Mouse (Mus musculus): ENCODE measurements around the gene Ak3.

Gene Ak3

DNA sequence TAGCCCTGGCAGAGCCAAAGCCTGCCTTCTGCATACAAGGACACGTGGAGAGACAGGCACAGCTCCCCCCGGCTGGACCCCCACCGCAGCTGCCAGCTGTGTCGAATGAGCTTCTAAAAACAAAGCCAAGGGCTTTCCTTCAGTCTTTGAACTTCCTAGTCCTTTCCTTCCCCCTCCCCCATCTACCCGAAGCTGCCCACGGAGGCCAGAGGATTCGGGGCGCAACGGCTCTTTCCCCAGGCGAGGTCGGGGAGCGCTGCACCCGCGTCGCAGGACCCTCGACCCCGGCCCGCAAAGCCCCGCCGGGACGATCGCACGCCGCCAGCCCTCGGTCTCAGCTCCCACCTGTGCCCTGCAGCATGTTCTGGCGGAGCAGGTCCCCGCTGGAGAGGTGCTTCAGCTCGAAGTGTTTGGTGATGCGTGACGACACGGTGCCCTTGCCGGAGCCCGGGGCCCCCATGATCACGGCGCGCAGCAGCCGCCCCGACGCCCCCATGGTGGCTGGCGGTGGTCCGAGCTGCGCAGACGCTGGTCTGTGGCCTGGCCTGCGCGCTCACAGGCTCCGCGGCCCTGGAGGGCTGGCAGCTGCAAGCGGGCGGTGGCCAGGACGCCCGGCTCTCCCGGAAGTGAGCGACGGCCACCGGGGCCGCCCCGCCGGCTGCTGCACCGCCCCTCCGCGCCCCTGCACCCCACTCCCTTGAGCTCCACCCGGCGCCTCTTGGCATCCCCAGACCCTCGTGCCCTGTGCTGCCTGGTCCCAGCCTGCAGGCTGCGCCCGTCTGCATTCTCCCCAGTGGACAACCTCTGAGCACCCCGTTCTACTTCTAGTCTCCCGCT, at the start of gene Ak3:
Gene Ak3, minus strand, starts transcription at position 628 of the 837 bp plus-strand sequence.
- peak; percentile 84 for DNase-seq (ENCODE audit: low spot score)

DNA sequence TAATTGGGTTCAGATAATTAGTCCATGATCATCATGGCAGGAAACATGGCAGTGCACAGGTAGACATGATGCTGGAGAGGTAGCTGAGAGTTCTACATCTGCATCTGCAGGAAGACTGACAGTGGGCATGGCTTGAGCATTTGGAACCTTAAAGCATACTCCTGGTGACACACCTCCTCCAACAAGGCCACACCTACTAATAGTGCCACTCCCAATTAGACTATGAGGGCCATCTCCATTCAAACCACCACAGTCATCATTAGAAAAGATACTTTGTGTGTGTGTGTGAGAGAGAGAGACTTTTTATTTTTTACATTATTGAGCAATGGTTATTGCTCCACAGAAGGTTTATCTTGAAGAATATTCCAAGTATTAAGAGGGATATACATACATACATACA, 44.4 kb upstream of the Ak3 start:
- DNase-seq (ENCODE audit: low spot score), result no peak

DNA sequence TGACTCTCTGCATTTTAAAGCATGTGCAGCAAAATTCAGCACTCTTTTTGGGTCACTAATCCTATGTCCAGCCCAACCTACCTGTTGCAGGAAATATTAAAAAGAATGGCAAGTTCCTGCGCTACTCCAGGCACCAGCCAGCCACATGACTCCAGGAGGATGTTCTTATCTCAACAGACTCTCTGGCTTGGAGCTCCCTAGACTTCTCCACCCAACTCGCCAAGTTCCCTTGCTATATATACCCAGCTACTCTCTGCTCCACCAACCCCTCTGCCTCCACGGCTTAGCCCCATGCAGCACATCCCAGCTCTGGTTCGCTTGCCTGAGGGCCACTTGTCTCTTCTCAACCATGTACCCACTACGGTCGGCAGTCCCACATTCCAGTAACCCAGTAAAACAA, 40.9 kb upstream of the Ak3 start:
- DNase-seq (ENCODE audit: low spot score), result no peak

DNA sequence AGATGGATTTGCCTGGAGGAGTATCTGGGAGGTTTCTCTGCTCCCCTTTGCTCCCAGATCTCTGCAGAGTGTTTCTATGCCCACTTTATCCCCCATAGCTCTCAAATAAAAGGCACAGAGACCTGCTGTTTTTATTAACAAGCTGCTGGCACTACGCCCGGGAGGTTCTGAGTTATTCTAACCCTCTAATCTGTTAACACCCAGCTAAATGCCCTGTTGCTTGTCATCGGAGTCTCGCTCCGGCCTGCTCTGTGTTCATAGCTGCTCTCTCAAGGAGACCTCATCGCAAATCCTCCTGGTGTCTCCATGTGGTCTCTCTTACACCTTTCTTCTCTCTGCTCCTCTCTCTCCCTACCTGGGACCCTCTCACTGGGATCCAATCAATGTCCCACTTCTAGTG, 27.0 kb upstream of the Ak3 start:
- DNase-seq (ENCODE audit: low spot score), result peak; percentile 55

DNA sequence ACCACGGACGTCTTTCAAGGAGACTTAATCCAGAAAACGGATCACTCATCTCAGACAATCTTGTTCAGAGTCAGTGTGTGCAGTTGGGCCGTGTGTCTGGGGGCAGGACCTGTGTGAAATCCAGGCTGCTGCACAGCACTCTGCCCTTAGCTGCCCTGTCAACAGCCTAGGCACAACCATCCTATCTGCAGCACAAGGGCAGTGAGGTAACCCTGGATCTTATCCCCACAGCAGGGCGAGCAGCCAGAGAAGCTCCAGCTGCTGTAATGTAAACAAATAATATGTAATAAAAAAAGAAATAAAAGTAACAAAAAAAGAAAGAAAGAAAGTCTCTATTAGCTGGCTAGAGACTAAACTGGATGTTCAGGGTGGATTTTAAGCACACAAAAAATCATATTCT, 21.4 kb upstream of the Ak3 start:
- DNase-seq (ENCODE audit: low spot score), result no peak

DNA sequence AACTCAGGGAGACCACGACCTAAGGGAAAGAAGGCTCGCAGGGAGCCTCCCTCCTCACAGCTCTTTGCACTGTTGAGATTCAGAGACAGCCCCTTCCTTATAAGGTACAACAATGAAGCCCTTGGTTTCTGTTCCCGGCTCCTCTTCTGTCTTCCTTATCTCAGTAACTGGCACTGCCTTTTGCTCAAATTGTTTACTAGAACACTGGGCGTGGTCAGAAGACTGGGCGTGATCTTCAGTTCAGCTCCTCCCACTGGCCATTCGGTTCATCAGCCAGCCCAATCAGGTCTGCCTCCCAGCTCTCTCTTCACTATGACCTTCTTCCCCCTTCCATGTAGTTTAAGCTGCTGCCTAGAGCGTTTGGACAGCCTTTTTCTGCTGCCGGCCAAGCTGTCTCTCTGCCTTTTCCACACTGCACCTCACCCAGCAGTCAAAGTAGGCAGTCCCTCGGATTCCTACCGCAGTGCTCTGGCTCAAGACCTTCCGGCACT, 19.3 kb upstream of the Ak3 start:
- peak; percentile 73 for DNase-seq (ENCODE audit: low spot score)

DNA sequence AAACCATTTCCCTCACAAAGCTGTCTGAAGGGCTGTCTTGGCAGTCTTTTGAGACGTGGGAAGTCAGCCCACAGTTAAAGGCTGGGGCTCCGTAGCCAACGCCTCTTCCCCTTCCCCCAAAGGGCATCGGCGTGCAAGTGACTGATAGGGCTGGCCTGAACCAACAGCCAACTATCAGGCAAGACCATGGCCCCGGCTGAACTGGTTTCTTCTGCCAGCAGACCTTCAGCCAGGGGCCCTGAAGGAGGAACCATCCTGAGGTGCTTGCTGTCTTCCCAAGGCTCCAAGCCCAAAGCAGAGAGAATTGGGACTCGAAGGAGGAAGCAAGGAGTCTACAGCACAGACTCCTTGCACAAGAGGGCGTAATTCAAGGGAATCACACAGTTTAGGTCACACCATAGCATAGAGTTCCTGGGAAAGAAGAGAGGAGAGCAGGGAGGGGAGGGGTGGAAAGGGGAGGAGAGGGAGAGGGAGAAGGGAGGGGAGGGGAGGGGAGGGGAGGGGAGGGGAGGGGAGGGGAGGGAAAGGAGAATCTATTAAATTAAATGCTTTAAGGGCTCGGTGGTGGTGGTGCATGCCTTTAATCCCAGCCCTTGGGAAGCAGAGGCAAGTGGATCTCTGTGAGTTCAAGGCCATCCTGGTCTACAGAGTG, 16.8 kb upstream of the Ak3 start:
- peak; percentile 55 for DNase-seq (ENCODE audit: low spot score)

DNA sequence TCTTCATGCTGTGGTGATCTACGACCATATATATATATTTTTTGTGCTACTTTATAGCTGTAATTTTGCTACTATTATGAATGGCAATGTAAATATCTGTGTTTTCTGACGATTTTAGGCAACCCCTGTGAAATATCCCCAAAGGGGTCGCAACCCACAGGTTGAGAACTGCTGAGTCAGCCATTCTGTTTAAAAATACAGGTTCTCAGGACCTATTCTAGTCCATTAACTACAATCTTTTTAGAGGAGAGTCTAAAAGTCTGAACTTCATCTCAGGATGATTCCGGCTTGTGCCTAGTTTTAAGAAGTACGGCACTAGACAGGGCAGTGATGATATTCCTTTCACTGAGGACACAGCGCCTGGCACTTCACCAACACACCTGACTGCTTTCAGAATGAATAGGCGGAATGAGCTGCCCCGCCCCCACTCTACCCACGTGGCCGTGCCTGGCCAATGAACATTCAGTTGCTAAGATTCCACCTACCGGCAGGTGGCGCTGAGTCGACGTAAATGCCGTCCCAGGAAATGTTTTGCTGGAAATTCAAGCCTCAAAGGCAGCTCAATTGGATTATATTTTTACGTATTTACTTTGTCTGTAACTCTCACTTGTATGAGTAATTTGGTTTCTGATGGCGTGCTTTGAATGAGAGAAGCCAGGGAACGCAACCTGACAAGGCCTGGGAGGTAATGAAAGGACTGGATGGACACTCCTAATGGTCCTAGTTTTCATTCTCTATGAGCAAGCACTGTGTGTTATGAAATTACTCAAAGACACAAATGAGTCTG, 16.0 kb upstream of the Ak3 start:
- peak; percentile 89 for DNase-seq (ENCODE audit: low spot score)

DNA sequence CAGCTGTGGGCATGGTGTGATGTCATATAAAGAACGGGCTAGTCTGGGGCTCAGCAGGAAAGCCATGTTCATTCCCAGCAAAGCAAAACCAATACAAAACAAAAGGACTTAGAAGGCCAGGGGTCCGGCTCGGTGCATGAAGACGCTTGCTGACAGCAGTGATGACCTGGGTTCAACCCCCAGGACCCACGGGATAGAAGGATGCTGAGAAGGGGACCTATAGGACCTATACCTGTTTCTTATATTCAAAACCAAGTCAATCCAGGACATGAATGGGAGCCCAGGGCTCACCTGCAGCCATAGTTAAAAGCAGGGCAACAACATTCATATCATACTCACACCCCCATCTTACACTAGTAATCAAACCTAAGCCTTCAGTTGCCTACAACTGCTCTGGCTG, 15.2 kb upstream of the Ak3 start:
- DNase-seq (ENCODE audit: low spot score), result no peak

DNA sequence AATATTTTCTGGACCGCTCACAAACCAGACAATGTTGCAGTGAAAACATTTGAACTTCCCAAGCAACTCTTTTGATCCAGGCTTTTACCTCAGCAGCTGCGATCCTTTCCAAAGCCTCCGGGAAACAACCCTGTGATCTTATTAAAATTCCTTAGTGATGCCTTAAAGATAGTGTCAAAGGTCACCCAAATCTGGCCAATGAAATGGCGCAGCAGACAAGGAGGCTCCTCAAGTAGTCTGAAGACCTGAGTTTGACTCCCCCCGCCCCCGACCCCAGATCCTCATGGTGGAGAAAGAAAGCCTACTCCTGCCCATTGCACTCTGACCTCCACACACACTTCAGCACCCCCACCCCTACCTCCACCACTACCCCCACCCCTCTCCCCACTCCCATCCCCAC, 12.5 kb upstream of the Ak3 start:
- no peak for DNase-seq (ENCODE audit: low spot score)

DNA sequence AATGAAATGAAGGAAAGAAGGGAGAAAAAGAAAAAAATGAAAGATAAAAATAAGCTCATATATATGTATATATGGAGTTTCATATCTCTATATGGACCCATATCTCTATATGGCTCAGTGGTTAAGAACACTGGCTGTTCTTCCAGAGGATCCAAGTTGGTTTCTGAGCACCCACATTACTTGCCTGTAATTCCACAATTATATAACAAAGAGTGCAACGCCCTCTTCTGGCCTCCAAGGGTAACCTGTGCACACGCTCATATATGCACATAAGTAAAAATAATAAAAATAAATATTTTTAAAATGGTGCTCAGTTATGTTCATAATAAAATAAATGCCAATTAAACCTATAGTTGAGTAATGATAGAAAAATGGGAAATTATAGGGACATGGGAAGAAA, 11.9 kb upstream of the Ak3 start:
- no peak for DNase-seq (ENCODE audit: low spot score)

DNA sequence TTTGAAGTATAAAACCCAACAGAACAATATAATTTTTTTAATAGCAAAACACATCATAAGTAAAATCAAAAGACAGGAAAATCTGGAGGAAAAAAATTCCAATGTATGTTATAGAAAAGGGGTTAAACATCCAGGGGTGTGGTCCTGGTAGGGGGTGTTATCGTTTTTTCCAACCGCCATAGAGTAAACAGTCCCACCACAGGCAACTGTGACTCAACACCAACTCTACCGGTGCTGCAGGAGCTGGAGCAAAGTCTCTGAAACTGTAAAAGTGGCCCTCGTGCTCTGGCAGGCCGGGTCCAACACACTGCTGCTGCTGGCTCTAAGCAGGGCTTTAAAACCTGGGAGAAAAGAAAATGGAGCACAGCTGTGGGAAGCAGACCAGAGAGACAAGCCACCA, 11.0 kb upstream of the Ak3 start:
- no peak for DNase-seq (ENCODE audit: low spot score)

DNA sequence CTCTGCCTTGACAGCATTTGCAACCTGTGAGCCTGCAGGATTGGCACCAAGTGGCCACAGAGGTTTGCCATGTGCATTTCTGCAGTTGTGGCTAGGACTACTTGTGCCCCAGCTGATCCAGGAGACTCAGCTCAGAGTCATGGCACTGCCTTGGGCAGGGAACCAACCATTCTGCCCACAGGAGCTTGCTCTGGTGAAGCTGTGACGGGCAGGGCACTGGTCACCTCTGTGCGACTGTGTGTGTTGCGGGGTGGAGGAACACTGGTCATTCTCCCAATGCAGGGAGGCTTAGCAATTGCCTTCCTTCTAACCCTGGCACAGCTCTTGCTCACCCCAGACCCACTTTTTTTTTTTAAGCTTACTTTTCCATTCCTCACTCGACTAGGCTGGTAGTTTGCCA, 7.7 kb upstream of the Ak3 start:
- DNase-seq (ENCODE audit: low spot score), result no peak

DNA sequence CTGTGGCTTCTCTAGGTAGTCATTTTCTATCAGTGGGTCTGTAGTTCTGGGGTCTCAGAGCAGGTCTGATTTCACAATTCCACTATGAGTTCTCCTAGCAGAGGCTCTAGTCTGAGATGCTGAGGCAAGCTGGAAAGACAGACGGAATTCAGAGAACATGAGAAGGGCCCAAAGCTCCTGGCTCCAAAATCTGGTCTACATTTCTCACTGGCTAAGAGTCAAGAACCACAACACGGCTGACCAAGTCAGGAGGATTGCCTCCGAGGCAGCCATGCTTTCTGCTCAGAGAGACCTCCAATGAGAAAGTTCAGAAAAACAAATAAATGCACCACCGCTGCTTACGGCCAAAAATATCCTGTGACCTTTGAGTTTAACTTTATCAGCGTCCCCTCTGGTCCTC, 6.8 kb upstream of the Ak3 start:
- DNase-seq (ENCODE audit: low spot score), result no peak

DNA sequence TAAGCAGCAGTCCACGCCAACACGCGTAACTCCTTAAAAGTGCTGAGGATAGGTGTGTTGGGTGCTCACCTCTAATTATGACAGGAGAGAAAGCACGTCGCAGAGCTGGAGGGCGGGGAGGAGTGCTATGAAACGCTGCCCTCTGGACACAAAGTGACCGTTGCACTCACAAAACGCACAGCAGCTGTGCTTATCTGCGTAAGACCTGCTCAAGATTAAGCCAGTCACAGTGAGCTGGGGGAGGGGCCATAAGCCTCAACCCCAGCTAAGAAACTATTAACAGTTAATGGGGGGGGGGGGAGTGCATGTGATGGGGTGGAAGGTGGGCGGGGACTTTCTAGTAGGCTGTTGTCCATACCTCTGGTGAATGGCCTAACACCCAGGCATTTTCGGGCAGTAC, 5.0 kb upstream of the Ak3 start:
- no peak for DNase-seq (ENCODE audit: low spot score)

DNA sequence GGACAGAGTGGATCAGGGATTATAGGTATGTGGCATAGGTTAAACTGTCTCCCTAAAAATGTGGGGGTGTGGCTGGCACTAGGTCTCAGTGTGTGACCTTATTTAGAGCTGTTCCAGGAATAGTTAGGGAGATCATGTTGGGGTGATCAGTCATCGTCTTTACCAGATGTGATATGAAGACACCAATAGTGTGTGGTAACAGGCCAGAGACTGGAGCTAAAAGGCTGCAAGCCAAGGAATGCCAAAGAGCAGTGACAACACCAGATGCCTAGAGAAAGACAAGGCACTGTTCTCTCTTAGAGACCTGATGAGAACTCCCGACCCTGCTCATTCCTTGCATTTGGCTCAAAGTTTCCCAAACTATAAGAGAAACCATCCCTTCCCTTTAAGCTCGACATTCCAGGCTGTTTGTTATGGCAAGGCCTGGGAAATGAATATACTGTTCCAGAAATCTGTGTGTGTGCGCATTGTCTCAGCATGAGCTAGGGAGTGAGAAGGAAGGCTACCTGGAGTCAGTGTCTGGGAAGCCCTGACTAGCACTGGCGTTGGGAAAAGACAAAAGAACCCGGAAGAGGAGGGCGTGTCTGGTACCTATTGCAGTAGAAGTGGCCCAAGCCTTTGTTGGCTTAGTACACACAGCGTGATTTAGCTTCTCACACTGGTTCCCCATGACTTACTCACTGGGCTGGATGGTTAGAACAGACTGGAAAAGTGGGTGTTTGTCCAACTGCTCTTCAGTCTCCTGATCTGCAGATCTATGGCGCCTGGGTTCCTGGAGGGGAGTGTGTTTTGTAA, 2.6 kb upstream of the Ak3 start:
- DNase-seq (ENCODE audit: low spot score), result no peak

DNA sequence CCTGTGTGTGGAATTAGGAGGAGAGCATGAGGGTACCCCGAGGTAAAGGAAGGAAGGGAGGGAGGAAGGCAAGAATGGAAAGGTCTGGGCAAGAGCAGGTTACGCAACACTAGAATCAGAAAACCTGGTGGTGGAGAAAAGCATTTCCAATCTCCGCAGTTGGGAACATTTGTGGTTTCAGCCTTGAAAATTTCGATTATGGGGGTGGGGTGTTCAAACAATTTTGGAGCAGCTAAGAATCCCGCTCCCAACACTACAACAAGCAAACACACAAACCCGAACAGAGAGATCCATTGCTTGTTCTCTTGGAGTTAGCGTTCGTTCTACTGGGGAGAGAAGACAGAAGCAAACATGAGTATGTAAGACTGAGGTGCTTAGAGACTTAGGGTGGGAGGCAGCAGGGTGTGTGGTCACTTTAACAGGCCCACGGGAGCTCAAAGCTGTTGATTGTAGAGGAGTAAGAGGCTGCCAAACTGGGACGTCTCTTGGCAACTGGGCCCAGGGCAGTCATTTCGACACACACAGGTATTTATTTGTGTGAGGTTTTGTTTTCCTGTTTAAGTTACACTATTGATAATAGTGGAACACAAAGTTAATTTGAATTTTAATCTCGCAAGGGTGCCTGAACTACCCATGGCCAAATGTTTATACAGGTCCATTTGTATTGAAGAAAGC, 1.8 kb upstream of the Ak3 start:
- no peak for DNase-seq (ENCODE audit: low spot score)

DNA sequence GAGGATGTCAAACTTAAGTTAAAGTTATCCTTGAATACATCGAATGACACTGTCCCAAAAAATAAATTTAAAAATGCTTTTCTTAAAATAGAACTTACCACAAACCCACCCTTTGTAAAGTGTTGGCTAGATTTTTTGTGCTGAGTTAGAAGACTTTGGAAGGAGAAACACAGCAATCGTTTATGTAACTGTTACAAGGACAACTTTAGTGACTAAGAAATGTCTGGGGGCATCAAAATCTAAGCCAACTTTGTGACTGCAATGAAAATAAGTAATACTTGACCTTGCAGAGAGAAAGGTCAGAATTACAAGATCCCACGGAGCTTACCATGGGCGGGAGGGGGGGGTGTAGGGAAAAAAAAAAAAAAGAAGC, 814 bp downstream of the Ak3 start:
- no peak for DNase-seq (ENCODE audit: low spot score)

DNA sequence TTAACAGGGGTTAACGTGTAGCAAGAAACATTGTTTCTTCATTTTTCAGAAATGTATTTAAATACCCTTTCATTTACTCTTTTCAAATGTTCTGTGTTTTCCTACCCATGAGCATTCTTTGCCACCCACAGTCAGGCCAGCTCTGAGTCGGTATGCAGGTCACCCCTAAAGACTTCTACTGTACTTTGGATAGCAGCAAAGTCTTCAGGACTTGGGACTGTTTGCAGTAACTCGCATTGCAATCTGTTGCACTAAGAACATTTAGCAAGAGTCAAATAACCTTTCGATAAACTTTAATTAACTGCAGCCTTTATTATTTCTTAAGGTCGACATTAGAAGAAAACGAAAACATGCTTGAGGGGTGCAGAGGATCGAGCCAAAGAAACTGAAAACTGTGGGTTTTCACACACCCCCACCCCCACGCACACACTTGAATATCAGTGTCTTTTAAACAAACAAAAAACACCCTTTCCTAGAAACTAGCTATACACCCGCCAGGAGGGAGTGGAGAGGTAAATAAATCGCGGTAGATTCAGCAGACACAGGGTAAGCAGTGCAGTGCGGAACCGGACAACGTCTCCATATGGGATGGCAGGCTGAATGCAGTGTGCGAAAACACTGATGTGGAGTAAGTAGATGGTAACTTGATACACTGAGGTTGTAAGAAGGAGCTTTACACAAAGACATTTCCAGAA, 1.7 kb downstream of the Ak3 start:
- DNase-seq (ENCODE audit: low spot score), result no peak

DNA sequence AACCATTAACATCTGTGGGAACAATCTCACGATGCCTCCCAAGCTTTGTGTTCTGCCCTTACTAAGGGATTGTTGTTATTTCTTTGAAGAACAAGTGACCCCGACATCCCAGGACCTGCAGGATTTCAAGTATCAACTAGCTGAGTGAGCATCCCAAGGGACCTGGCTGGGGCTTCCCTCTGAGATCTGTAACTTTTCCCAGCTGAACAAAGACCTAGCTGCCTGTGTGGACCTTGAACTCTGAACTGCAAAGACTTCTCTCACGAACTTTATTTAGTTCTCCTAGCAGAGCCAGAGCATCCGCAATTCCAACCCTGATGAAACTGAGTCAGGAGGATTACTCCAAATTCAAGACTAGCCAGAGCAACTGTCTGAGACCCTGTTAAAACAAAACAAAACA, 2.4 kb downstream of the Ak3 start:
- no peak for DNase-seq (ENCODE audit: low spot score)

DNA sequence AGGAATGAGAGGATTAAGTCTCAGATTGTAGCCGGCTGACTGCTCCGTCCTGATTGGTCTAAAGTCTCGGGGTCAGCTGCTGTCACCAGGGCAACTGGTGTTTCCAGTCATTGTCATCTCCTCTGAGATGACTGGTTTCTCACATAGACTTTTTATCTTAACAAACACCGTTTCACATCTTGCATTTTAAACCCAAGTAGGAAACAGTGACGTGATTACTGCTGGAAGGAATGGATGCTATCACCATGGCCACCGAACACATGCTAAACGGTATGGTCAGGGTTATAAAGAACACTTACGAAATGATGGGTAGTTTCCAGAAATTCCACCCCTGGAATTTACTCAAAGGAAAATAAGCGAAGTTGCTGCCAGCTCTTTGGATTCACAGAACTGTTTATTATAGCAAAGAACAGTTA, 3.4 kb downstream of the Ak3 start:
- no peak for DNase-seq (ENCODE audit: low spot score)

Data from ovary, postnatal 36 days (tissue).